Mouse (Mus musculus) lung, postnatal 0 days (tissue): ENCODE data around the gene Qpctl.

Source experiments
- CTCF ChIP-seq: IDR thresholded peaks from 2 replicates; pipeline ENCODE4 v1.5.1; 2016; ENCODE audit warnings: antibody characterized with exemption, mild to moderate bottlenecking
- EP300 ChIP-seq: IDR thresholded peaks from 2 replicates; pipeline ENCODE4 v1.6.1; 2016; ENCODE audit warnings: antibody characterized with exemption, mild to moderate bottlenecking, control low read depth

GRCm38 (mm10) chr7:19172874-19173273 lies 23.8 kb upstream of the Qpctl start:
- TF ChIP-seq CTCF (peak; percentile 93), EP300 (no peak)
